Mouse (Mus musculus) thymus, adult 2 months (tissue): ENCODE measurements around the gene Smarcc2. TPM values are rescaled to one million over a fixed set of nuclear protein-coding genes. Genes with fewer than 3 reads are reported as not detected.
A peak's percentile ranks its signal among the peaks of the same experiment; 100 is the strongest.

Experiments used
- DNase-seq: peaks from one replicate; pipeline ENCODE4 v3.0.0; 2021
- H3K27ac ChIP-seq: fragments of 200-500 bp; 2 replicates; pipeline ENCODE4 v1.5.1; 2012; ENCODE audit warnings: low read length, control low read depth; ENCODE audit not compliant: control insufficient read depth, insufficient read depth
- H3K27me3 ChIP-seq: fragments of 200-500 bp; 2 replicates; pipeline ENCODE4 v1.6.1; 2012; ENCODE audit warnings: mild to moderate bottlenecking, low read length, moderate library complexity, mixed read lengths; ENCODE audit not compliant: control insufficient read depth, insufficient read depth
- H3K36me3 ChIP-seq: fragments of 200-500 bp; 2 replicates; pipeline ENCODE4 v1.6.1; 2012; ENCODE audit warnings: mild to moderate bottlenecking, low read length, moderate library complexity; ENCODE audit not compliant: control insufficient read depth, insufficient read depth
- H3K4me1 ChIP-seq: fragments of 200-500 bp; replicated peaks from 2 replicates; pipeline ENCODE4 v1.6.1; 2012; ENCODE audit warnings: low read length; ENCODE audit not compliant: control insufficient read depth, insufficient read depth
- H3K4me3 ChIP-seq: fragments of 200-500 bp; 2 replicates; pipeline ENCODE4 v1.5.1; 2012; ENCODE audit warnings: mild to moderate bottlenecking, low read length, control low read depth, moderate library complexity; ENCODE audit not compliant: control insufficient read depth, insufficient read depth
- CTCF ChIP-seq: fragments of 200-500 bp; IDR thresholded peaks from 2 replicates; pipeline ENCODE4 v1.5.1; 2012; ENCODE audit warnings: mild to moderate bottlenecking, control low read depth, low read length, moderate library complexity, borderline replicate concordance; ENCODE audit not compliant: control insufficient read depth, poor library complexity, insufficient read depth; ENCODE audit errors: extremely low read depth
- POLR2A ChIP-seq: fragments of 200-500 bp; IDR thresholded peaks from 2 replicates; pipeline ENCODE4 v1.6.1; 2012; ENCODE audit warnings: mild to moderate bottlenecking, low read length, control low read depth, moderate library complexity; ENCODE audit not compliant: control insufficient read depth, poor library complexity, insufficient read depth; ENCODE audit errors: extremely low read depth
- WGBS: fragments of 180-500 bp; shearing (Covaris S2); methylation state at CpG from one replicate; pipeline ENCODE4 v1.1.7; 2018; 5-methylcytosine and 5-hydroxymethylcytosine counted together
- polyA plus RNA-seq: library from polyadenylated mRNA; depleted of rRNA; stranded (reverse); fragments of >200 nt; gene quantifications from 2 replicates; pipeline ENCODE4 v1.2.3, GENCODE M21; 2012

Smarcc2 gene
- polyA plus RNA-seq, 1 experiment = 176 TPM

DNA sequence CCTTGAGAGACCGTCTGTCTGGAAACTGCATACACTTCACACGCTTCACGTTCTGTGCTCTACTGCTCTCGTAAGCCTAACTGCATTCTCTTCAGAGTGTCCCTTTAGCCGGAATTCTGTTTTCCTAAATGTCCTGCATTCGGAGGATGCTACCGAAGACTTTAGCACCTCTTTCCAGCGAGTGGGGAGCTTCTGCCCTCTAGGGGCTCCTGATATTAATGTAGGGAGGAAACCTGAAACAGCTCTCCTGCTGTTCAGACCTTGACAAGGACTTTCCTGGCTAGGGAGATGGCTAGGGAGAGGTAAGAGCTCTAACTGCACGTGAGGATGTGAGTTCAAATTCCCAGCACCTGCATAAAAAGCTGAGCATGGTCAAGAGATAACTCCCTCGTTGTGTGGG, 18.6 kb upstream of the Smarcc2 start:
- TF ChIP-seq CTCF (no peak), POLR2A (no peak)
- Histone ChIP-seq H3K36me3 (peaks cover 11% of the 10 kb centered on the region), H3K27me3 (no peaks in the 10 kb centered on the region), H3K4me3 (no peak overlapping the region), H3K4me1 (peaks cover 18% of the 10 kb centered on the region), H3K27ac (no peak overlapping the region)
- 77% methylated on average over 10 of the region's 10 CpGs for WGBS
- DNase-seq = peak; percentile 37

DNA sequence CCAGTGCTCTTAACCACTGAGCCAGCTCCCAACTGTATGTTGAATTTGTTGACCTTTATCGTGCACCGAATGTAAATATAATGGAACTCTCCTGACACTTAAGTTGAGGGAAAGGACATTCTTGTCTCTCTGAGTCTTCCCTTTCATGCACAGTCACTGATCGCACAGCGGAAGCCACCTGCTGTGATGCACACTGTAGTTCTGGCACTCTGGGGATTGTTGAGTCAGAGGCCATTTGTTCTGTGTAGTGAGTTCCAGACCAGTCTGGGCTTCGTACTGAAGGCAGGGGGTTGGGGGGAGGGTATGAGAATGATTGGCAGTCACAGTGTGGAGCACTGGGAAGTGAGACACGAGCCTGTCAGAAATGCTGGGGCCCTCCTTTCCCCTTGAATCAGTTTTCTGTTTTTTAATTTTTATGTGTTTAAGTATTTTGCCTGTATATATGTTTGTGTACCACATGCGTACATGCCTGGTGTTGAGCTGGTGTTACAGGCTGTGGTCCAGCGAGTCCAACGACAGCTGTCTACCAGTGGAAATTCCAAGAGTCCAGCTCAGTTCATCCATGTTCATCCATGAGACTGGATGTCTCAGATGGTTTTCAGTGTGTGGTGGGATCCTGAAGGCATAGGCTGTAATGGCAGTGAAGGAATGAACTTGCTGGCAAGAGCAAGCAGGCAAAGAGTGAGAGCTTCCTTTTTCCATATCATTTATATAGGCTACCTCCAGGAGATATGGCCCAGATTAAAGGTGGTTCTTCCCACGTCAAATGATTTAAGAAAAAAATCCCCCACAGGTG, 17.5 kb upstream of the Smarcc2 start:
- no peak for DNase-seq
- 97% methylated on average over 10 of the region's 10 CpGs for WGBS
- no peak overlapping the region for H3K4me3 ChIP-seq
- H3K36me3 ChIP-seq = peaks cover 11% of the 10 kb centered on the region
- no peaks in the 10 kb centered on the region for H3K27me3 ChIP-seq
- H3K4me1 ChIP-seq = peaks cover 8% of the 10 kb centered on the region
- TF ChIP-seq POLR2A (no peak), CTCF (no peak)
- H3K27ac ChIP-seq = no peak overlapping the region

GRCm38 (mm10) chr10:128442718-128443117, 16.3 kb upstream of the Smarcc2 start:
- 92% methylated on average over 1 of the region's 1 CpGs for WGBS
- H3K27me3 ChIP-seq = no peaks in the 10 kb centered on the region
- no peak overlapping the region for H3K4me3 ChIP-seq
- H3K27ac ChIP-seq = no peak overlapping the region
- DNase-seq = no peak
- TF ChIP-seq CTCF (no peak), POLR2A (no peak)
- peaks cover 7% of the 10 kb centered on the region; the same call in 1 of the 2 replicates for H3K4me1 ChIP-seq
- H3K36me3 ChIP-seq = 0 out of 2 replicates have a peak, but pooled peaks cover 6% of the 10 kb centered on the region

DNA sequence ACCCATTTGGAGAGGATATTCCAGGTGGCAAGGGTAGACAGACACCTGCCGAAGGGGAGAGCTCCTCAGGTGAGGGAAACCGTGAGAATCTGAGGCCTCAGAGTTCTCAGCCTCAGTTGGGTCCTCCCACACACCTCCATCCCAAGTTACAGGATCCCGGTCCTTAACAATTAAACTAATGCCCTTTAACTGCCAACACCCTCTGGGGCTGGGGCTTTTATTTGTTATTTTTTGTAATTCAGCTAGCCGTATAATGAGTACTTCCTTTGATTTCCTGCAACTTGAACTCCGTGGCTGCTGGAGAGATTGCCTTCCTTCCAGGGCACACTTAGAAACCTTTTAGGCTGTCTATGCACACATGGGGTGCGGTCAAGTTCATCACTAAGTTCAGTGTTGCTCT, 14.7 kb upstream of the Smarcc2 start:
- DNase-seq = no peak
- Histone ChIP-seq H3K36me3 (no peaks in the 10 kb centered on the region), H3K4me1 (0 out of 2 replicates have a peak, but pooled peaks cover 2% of the 10 kb centered on the region), H3K4me3 (no peak overlapping the region), H3K27me3 (no peaks in the 10 kb centered on the region), H3K27ac (no peak overlapping the region)
- no peak for TF ChIP-seq POLR2A
- no peak for TF ChIP-seq CTCF
- whole genome bisulfite sequencing = 79% methylated on average over 6 of the region's 6 CpGs

DNA sequence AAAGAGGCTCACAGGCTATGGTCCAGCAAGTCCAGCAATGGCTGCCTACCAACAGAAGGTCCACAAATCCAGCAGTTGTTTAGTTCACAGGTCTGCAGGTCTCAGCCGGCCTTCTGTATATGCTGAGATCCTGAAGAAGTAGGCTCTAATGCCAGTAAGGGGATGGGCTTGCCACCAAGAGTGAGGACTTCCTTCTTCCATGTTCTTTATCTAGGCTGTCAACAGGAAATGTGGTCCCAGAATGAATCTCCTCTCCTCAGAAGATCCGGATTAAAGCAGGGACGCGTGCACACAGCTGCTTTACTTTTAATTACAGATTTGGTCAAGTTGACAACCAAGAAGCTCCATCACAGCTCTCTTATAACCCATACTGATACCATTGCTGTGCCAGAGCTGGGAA, 13.6 kb upstream of the Smarcc2 start:
- H3K27me3 ChIP-seq = no peaks in the 10 kb centered on the region
- 53% methylated on average over 4 of the region's 4 CpGs for WGBS
- no peak for DNase-seq

GRCm38 (mm10) chr10:128451014-128451413, 8.0 kb upstream of the Smarcc2 start:
- Histone ChIP-seq H3K27me3 (no peaks in the 10 kb centered on the region), H3K4me1 (peaks cover 5% of the 10 kb centered on the region), H3K4me3 (no peak overlapping the region), H3K36me3 (no peaks in the 10 kb centered on the region), H3K27ac (no peak overlapping the region)
- DNase-seq = no peak
- no peak for TF ChIP-seq CTCF
- TF ChIP-seq POLR2A = no peak
- 92% methylated on average over 6 of the region's 6 CpGs for WGBS

More for the DNA sequence above, 13.6 kb upstream of the Smarcc2 start:
- no peak for TF ChIP-seq CTCF
- no peak for TF ChIP-seq POLR2A
- 0 out of 2 replicates have a peak, but pooled peaks cover 2% of the 10 kb centered on the region for H3K4me1 ChIP-seq
- H3K36me3 ChIP-seq = no peaks in the 10 kb centered on the region
- H3K4me3 ChIP-seq = no peak overlapping the region
- no peak overlapping the region for H3K27ac ChIP-seq

DNA sequence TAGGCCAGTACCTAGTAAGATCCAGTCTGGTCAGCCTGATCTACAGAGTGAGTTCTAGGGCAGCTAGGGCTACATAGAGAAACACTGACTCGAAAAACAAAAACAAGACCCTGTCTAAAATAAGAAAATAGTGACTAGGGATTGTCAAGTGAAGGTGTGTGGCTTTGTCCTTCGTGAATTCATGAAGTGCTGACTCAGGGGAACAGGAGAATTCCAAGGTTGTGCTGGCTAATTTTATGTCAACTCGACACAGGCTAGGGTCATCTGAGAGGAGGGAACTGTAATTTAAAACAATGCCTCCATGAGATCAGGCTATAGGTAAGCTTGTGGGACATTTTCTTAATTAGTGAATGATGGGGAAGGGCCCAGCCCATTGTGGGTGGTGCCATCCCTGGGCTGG, 4.6 kb upstream of the Smarcc2 start:
- no peaks in the 10 kb centered on the region for H3K36me3 ChIP-seq
- no peak overlapping the region for H3K4me3 ChIP-seq
- 90% methylated on average over 3 of the region's 3 CpGs for WGBS
- TF ChIP-seq POLR2A (no peak), CTCF (no peak)
- no peaks in the 10 kb centered on the region for H3K27me3 ChIP-seq
- peaks cover 3% of the 10 kb centered on the region for H3K4me1 ChIP-seq
- no peak for DNase-seq
- no peak overlapping the region for H3K27ac ChIP-seq
